Mouse (Mus musculus) liver, embryonic 18 days (tissue): ENCODE results near the gene Gm4302. TPM values are rescaled to one million over a fixed set of nuclear protein-coding genes. Genes with fewer than 3 reads are reported as not detected.

Source experiments
- polyA plus RNA-seq: library from polyadenylated mRNA; depleted of rRNA; stranded (reverse); fragments of >200 nt; gene quantifications from 2 replicates; pipeline ENCODE4 v1.2.3, GENCODE M21; 2012; rRNA removed

Gene Gm4302
- polyA plus RNA-seq: not detected in 2 replicates

DNA sequence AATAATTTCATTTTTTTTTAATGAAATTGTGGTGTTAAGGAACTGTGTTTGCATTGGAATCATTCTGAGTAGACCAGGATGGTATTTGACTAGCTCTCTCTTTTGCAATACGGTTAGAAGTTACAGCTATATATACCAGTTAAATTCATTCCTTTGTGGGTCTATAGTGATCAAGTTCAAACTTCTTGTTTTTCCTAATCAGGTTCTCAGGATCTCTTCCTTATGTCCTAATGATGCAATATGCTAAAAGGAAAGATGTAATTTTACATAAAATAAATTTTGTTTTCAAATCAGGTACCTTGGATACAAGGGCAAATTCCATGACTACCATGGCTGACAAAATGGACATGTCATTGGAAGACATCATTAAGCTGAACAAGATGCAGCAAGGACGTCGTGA lies at the start of gene Gm4302:
Gm4302 (plus strand) TSS at position 301 of the 400 bp plus-strand sequence.

GRCm38 (mm10) chr10:100335376-100335775 lies 5.3 kb upstream of the Gm4302 start, which contains the start of gene Gm4301:
Gene Gm4301, plus strand, starts transcription at chr10:100335676.

GRCm38 (mm10) chr10:100345672-100346071 lies 5.0 kb downstream of the Gm4302 start, which contains the start of gene Gm4303:
Gene Gm4303, plus strand, starts transcription at chr10:100345972.

GRCm38 (mm10) chr10:100350793-100351192 lies 10.2 kb downstream of the Gm4302 start, which contains the start of gene Gm4305:
Gene Gm4305, plus strand, starts transcription at chr10:100351093.

DNA sequence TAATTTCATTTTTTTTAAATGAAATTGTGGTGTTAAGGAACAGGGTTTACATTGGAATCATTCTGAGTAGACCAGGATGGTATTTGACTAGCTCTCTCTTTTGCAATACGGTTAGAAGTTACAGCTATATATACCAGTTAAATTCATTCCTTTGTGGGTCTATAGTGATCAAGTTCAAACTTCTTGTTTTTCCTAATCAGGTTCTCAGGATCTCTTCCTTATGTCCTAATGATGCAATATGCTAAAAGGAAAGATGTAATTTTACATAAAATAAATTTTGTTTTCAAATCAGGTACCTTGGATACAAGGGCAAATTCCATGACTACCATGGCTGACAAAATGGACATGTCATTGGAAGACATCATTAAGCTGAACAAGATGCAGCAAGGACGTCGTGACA lies 20.4 kb downstream of the Gm4302 start, which contains the start of gene Gm4307:
Gm4307 (plus strand) TSS at position 301 of the 400 bp plus-strand sequence.

GRCm38 (mm10) chr10:100382460-100382859 lies 41.8 kb downstream of the Gm4302 start, which contains the start of gene Gm4312:
Gene Gm4312, minus strand, starts transcription at chr10:100382560.

Other genes with a start within 250 kb of the Gm4302 start
- gene Gm4301, start 5.2 kb upstream of the Gm4302 start, polyA plus RNA-seq: not detected in 2 replicates
- not detected in 2 replicates for gene Gm4303, start 5.1 kb downstream of the Gm4302 start, polyA plus RNA-seq
- gene Gm4305, start 10.3 kb downstream of the Gm4302 start, polyA plus RNA-seq: not detected in 2 replicates
- not detected in 2 replicates for gene Gm4307, start 20.5 kb downstream of the Gm4302 start, polyA plus RNA-seq
- gene Gm4312, start 41.7 kb downstream of the Gm4302 start, polyA plus RNA-seq: not detected in 2 replicates
- gene Tmtc3, start 146.5 kb downstream of the Gm4302 start, polyA plus RNA-seq: 2.4 and 2.8 TPM in 2 replicates
- gene Cep290, start 146.7 kb downstream of the Gm4302 start, polyA plus RNA-seq: 1.3 and 1.5 TPM in 2 replicates
- gene 4930430F08Rik, start 249.6 kb downstream of the Gm4302 start, polyA plus RNA-seq: 6.4 and 7.2 TPM in 2 replicates
- gene 1700017N19Rik, start 249.6 kb downstream of the Gm4302 start, polyA plus RNA-seq: not detected in 2 replicates